Mouse (Mus musculus): ENCODE data around the gene Mgat5b. TPM values are rescaled to one million over a fixed set of nuclear protein-coding genes. Genes with fewer than 3 reads are reported as not detected.

Mgat5b gene
- total and polyA plus RNA-seq, 2 experiments from 2014 or later: 31.0 to 95.4 TPM

- Histone ChIP-seq H3K27me3 (ENCODE audit: insufficient read depth, low read length) (no peaks in the 10 kb centered on the region), H3K9ac (no peak overlapping the region), H3K4me1 (ENCODE audit: insufficient read depth) (peaks cover 4% of the 10 kb centered on the region; the same call in 1 of the 2 replicates), H3K4me2 (ENCODE audit: low read depth) (no peak overlapping the region), H3K9me3 (ENCODE audit: low read length) (no peaks in the 10 kb centered on the region), H3K4me3 (ENCODE audit: low read depth, low read length) (no peak overlapping the region), H3K27ac (ENCODE audit: low read depth, low read length) (no peak overlapping the region), H3K36me3 (ENCODE audit: insufficient read depth) (no peaks in the 10 kb centered on the region)
- DNase-seq (no peak), ATAC-seq (no peak)
- TF ChIP-seq CTCF (IDR thresholded peaks at IDR 0.05; ENCODE audit: low read depth): no peak
- 35% methylated on average over 11 of the region's 11 CpGs for WGBS
Observed at GRCm38 (mm10) chr11:117035661-117036336, 117.1 kb downstream of the Mgat5b start.

Other genes starting within 250 kb of the Mgat5b start
- gene St6galnac1, start 143.4 kb upstream of the Mgat5b start, total RNA-seq (2014; rRNA removed): not detected in 2 replicates
- gene St6galnac1, start 143.4 kb upstream of the Mgat5b start, polyA plus RNA-seq (2015; fragmentation: Nextera tagmentation; extraction: Ambion mirVana): not detected in 2 replicates
- gene Mxra7, start 90.8 kb upstream of the Mgat5b start, total RNA-seq (2014; rRNA removed): 9.8 TPM in 2 replicates
- gene Mxra7, start 90.8 kb upstream of the Mgat5b start, polyA plus RNA-seq (2015; fragmentation: Nextera tagmentation; extraction: Ambion mirVana): 11.7 and 16.0 TPM in 2 replicates
- gene Mettl23, start 75.6 kb upstream of the Mgat5b start, total RNA-seq (2014; rRNA removed): 40.3 and 55.4 TPM in 2 replicates
- gene Mettl23, start 75.6 kb upstream of the Mgat5b start, polyA plus RNA-seq (2015; fragmentation: Nextera tagmentation; extraction: Ambion mirVana): 54.2 and 69.3 TPM in 2 replicates
- gene Jmjd6, start 75.4 kb upstream of the Mgat5b start, total RNA-seq (2014; rRNA removed): 41.4 and 55.9 TPM in 2 replicates
- gene Jmjd6, start 75.4 kb upstream of the Mgat5b start, polyA plus RNA-seq (2015; fragmentation: Nextera tagmentation; extraction: Ambion mirVana): 48.1 and 50.1 TPM in 2 replicates
- 29.9 and 38.2 TPM in 2 replicates for gene Mfsd11, start 66.4 kb upstream of the Mgat5b start, total RNA-seq (2014; rRNA removed)
- gene Mfsd11, start 66.4 kb upstream of the Mgat5b start, polyA plus RNA-seq (2015; fragmentation: Nextera tagmentation; extraction: Ambion mirVana): 46.8 and 52.4 TPM in 2 replicates
- 249 and 262 TPM in 2 replicates for gene Srsf2, start 65.8 kb upstream of the Mgat5b start, total RNA-seq (2014; rRNA removed)
- gene Srsf2, start 65.8 kb upstream of the Mgat5b start, polyA plus RNA-seq (2015; fragmentation: Nextera tagmentation; extraction: Ambion mirVana): 477 and 486 TPM in 2 replicates
- gene Sec14l1, start 196.3 kb downstream of the Mgat5b start, total RNA-seq (2014; rRNA removed): 81.3 and 82.9 TPM in 2 replicates
- 62.1 and 65.1 TPM in 2 replicates for gene Sec14l1, start 196.3 kb downstream of the Mgat5b start, polyA plus RNA-seq (2015; fragmentation: Nextera tagmentation; extraction: Ambion mirVana)